Mouse (Mus musculus): ENCODE measurements at regions not wholly inside any gene's neighbourhood (a gene's known extent, or its start where the extent isn't known, plus 50 kb on each side); places are given as distances from the start of the nearest gene placed in this dataset.

DNA sequence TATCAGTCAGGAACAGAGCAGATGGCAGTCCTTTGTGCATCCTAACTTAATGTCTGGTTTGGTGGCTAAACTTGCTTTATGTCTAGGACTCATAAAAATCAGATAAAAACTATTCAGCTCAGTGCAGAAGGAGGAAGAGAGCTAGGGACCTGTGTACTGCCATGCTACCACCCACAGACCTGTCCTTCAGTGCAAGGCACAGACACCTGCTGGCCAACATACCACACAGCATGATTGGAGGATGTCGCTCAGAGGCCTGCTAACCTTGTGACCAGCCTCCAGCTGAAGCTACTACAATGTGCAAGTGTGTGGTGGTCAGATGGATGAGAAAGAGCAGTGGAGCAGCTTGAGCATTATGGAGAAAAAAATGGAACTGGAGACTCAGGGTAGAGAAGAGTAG lies 73.0 kb upstream of the Ppp6c start:
- intact Hi-C loops (cut with DNase I): no loop called here
- no peak for DNase-seq
- no peak overlapping the region for H3K4me3 ChIP-seq
- TF ChIP-seq CTCF (IDR thresholded peaks at IDR 0.05): no peak
- no peak overlapping the region for H3K27ac ChIP-seq

GRCm38 (mm10) chr2:39295435-39295834 lies 69.2 kb upstream of the Ppp6c start:
- Histone ChIP-seq H3K27ac (no peak overlapping the region), H3K4me3 (no peak overlapping the region)
- no peak for DNase-seq
- intact Hi-C loops (cut with DNase I): no loop called here
- TF ChIP-seq CTCF (IDR thresholded peaks at IDR 0.05): no peak

DNA sequence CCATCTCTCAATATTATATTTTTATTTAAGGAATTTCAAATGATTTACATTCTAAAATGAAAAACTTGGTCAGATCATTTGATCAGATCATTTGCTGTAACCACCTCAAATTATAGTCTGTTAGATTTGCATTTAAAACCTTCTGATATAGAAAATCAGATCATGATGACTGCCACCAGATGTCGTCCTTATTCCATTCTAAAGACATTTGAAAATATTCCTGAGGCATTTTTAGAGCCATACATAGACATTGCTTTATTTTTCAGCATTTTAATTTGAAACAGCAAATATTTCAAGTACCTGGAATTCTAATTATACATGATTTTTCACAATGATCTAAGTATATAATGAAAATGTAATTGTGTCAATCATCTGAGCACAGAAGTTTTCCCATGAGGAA lies 52.0 kb upstream of the Ppp6c start:
- intact Hi-C loops (cut with DNase I): no loop called here
- Histone ChIP-seq H3K27ac (no peak overlapping the region), H3K4me3 (no peak overlapping the region)
- TF ChIP-seq CTCF (IDR thresholded peaks at IDR 0.05): peak; percentile 36; the same call in 1 of the 2 replicates
- no peak for DNase-seq
